Mouse (Mus musculus): ENCODE measurements around the gene Itpkc. TPM values are rescaled to one million over a fixed set of nuclear protein-coding genes. Genes with fewer than 3 reads are reported as not detected.
A peak's percentile ranks its signal among the peaks of the same experiment; 100 is the strongest.
"Not testable (repeated sequence)": the region's sequence is repeated elsewhere in the genome, so short reads cannot be mapped to it uniquely, and the experiment has no call there.

Gene Itpkc
- polyA plus RNA-seq, 1 experiment, result 6.8 TPM

DNA sequence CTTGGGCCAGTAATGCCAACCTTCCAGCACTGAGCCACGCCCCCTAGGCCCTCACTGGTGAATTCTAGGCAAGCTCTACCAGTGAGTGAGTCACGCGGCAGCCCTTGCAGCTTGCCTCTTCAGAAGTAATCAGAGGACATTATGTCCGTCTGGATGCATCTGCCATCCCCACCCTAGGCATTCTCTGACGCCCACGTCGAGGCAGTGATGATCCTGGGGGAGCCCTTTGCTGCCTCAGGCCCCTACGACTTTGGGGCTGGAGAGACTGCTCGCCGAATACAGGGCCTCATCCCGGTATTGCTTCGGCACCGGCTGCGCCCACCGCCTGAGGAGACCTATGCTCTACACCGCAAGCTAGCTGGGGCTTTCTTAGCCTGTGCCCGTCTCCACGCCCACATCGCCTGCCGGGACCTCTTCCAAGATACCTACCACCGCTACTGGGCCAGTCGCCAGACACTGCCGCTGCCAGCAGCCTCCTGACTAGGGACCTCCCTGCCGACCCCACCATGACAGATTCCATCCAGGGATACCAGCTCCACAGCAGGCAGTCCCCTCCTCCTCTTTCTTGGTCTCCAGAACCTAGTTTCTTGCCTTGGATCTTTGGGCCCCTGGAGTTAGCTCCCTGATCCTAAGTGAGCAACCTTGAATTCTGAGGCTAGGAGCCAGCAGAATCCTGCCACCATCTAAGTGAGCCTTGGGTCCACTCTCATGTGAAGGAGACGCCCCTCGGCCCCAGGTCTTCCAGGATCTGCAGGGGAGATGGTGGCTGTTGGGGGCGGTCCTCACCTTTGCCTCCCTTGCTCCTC, 28.8 kb upstream of the Itpkc start:
- TF ChIP-seq POLR2A (IDR thresholded peaks at IDR 0.05; ENCODE audit: low read depth, low read length) (no peak), CTCF (conservative IDR thresholded peaks at IDR 0.05; ENCODE audit: insufficient read depth, insufficient read length, low read depth, low read length) (no peak)
- WGBS, result 38% methylated on average over 27 of the region's 27 CpGs
- peak; percentile 59 for DNase-seq
- Histone ChIP-seq H3K36me3 (ENCODE audit: control insufficient read depth, insufficient read depth, low read length) (no peaks in the 10 kb centered on the region), H3K27me3 (replicated peaks; ENCODE audit: control insufficient read depth, insufficient read depth, low read length) (no peaks in the 10 kb centered on the region), H3K27ac (ENCODE audit: insufficient read depth, low read depth, low read length) (no peak overlapping the region), H3K4me1 (ENCODE audit: control insufficient read depth, insufficient read depth, low read length) (peaks cover 4% of the 10 kb centered on the region), H3K4me3 (ENCODE audit: insufficient read depth, low read depth, low read length) (no peak overlapping the region)

GRCm38 (mm10) chr7:27255721-27256120, 27.3 kb upstream of the Itpkc start:
- Histone ChIP-seq H3K4me1 (ENCODE audit: control insufficient read depth, insufficient read depth, low read length) (peaks cover 4% of the 10 kb centered on the region), H3K27ac (ENCODE audit: insufficient read depth, low read depth, low read length) (no peak overlapping the region), H3K4me3 (ENCODE audit: insufficient read depth, low read depth, low read length) (no peak overlapping the region), H3K27me3 (replicated peaks; ENCODE audit: control insufficient read depth, insufficient read depth, low read length) (no peaks in the 10 kb centered on the region), H3K36me3 (ENCODE audit: control insufficient read depth, insufficient read depth, low read length) (no peaks in the 10 kb centered on the region)
- peak; percentile 78 for DNase-seq
- TF ChIP-seq POLR2A (IDR thresholded peaks at IDR 0.05; ENCODE audit: low read depth, low read length) (no peak), CTCF (conservative IDR thresholded peaks at IDR 0.05; ENCODE audit: insufficient read depth, insufficient read length, low read depth, low read length) (peak; percentile 80)
- 52% methylated on average over 3 of the region's 3 CpGs for WGBS

- H3K36me3 ChIP-seq (ENCODE audit: control insufficient read depth, insufficient read depth, low read length), result no peaks in the 10 kb centered on the region
- H3K27ac ChIP-seq (ENCODE audit: insufficient read depth, low read depth, low read length), result no peak overlapping the region
- DNase-seq, result no peak
- H3K27me3 ChIP-seq (replicated peaks; ENCODE audit: control insufficient read depth, insufficient read depth, low read length), result no peaks in the 10 kb centered on the region
- no peak for TF ChIP-seq POLR2A (IDR thresholded peaks at IDR 0.05; ENCODE audit: low read depth, low read length)
- no peak for TF ChIP-seq CTCF (conservative IDR thresholded peaks at IDR 0.05; ENCODE audit: insufficient read depth, insufficient read length, low read depth, low read length)
- no peaks in the 10 kb centered on the region for H3K4me1 ChIP-seq (ENCODE audit: control insufficient read depth, insufficient read depth, low read length)
- H3K4me3 ChIP-seq (ENCODE audit: insufficient read depth, low read depth, low read length), result no peak overlapping the region
- WGBS, result 79% methylated on average over 6 of the region's 6 CpGs
Measured at GRCm38 (mm10) chr7:27251946-27252345, 23.5 kb upstream of the Itpkc start.

GRCm38 (mm10) chr7:27249928-27250327, 21.5 kb upstream of the Itpkc start:
- no peaks in the 10 kb centered on the region for H3K4me1 ChIP-seq (ENCODE audit: control insufficient read depth, insufficient read depth, low read length)
- 72% methylated on average over 5 of the region's 5 CpGs for WGBS
- H3K4me3 ChIP-seq (ENCODE audit: insufficient read depth, low read depth, low read length), result no peak overlapping the region
- no peak overlapping the region for H3K27ac ChIP-seq (ENCODE audit: insufficient read depth, low read depth, low read length)
- H3K27me3 ChIP-seq (replicated peaks; ENCODE audit: control insufficient read depth, insufficient read depth, low read length), result no peaks in the 10 kb centered on the region
- TF ChIP-seq POLR2A (IDR thresholded peaks at IDR 0.05; ENCODE audit: low read depth, low read length) (no peak), CTCF (conservative IDR thresholded peaks at IDR 0.05; ENCODE audit: insufficient read depth, insufficient read length, low read depth, low read length) (no peak)
- H3K36me3 ChIP-seq (ENCODE audit: control insufficient read depth, insufficient read depth, low read length), result no peaks in the 10 kb centered on the region
- DNase-seq, result no peak

DNA sequence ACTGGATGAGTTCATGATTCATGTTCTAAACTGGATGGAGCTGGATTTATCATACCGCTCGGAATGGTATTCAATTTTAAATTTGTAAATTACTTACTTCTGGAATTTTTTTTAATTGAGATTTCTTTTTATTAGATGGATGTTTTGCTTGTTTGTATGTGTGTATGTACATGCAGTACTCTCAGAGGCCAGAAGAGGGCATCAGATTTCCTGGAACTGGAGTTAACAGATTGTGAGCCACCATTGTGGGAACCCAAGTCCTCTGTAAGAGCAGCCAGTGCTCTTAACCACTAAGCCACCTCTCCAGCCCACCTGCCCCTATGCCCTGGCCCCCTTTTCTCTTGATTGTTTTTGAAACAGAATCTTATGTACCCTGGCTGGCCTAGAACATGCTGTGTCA, 20.7 kb upstream of the Itpkc start:
- no peaks in the 10 kb centered on the region for H3K27me3 ChIP-seq (replicated peaks; ENCODE audit: control insufficient read depth, insufficient read depth, low read length)
- DNase-seq, result peak; percentile 39
- TF ChIP-seq POLR2A (IDR thresholded peaks at IDR 0.05; ENCODE audit: low read depth, low read length) (no peak), CTCF (conservative IDR thresholded peaks at IDR 0.05; ENCODE audit: insufficient read depth, insufficient read length, low read depth, low read length) (0 out of 2 replicates have a peak, but pooled peaks have one; percentile 15)
- no peaks in the 10 kb centered on the region for H3K36me3 ChIP-seq (ENCODE audit: control insufficient read depth, insufficient read depth, low read length)
- H3K4me1 ChIP-seq (ENCODE audit: control insufficient read depth, insufficient read depth, low read length), result no peaks in the 10 kb centered on the region
- H3K4me3 ChIP-seq (ENCODE audit: insufficient read depth, low read depth, low read length), result no peak overlapping the region
- H3K27ac ChIP-seq (ENCODE audit: insufficient read depth, low read depth, low read length), result no peak overlapping the region
- over 99% methylated on average over 2 of the region's 2 CpGs for WGBS

GRCm38 (mm10) chr7:27244088-27244487, 15.6 kb upstream of the Itpkc start:
- not testable (repeated sequence) for H3K4me1 ChIP-seq (ENCODE audit: control insufficient read depth, insufficient read depth, low read length); DNase-seq; H3K36me3 ChIP-seq (ENCODE audit: control insufficient read depth, insufficient read depth, low read length); H3K27me3 ChIP-seq (replicated peaks; ENCODE audit: control insufficient read depth, insufficient read depth, low read length); H3K27ac ChIP-seq (ENCODE audit: insufficient read depth, low read depth, low read length); H3K4me3 ChIP-seq (ENCODE audit: insufficient read depth, low read depth, low read length)
- WGBS, result 85% methylated on average over 2 of the region's 2 CpGs
- 0 out of 2 replicates have a peak, but pooled peaks have one; percentile 28 for TF ChIP-seq CTCF (conservative IDR thresholded peaks at IDR 0.05; ENCODE audit: insufficient read depth, insufficient read length, low read depth, low read length)

GRCm38 (mm10) chr7:27243211-27243610, 14.8 kb upstream of the Itpkc start:
- WGBS, result 70% methylated on average over 8 of the region's 8 CpGs
- Histone ChIP-seq H3K27ac (ENCODE audit: insufficient read depth, low read depth, low read length) (no peak overlapping the region), H3K27me3 (replicated peaks; ENCODE audit: control insufficient read depth, insufficient read depth, low read length) (no peaks in the 10 kb centered on the region), H3K36me3 (ENCODE audit: control insufficient read depth, insufficient read depth, low read length) (no peaks in the 10 kb centered on the region), H3K4me1 (ENCODE audit: control insufficient read depth, insufficient read depth, low read length) (no peaks in the 10 kb centered on the region), H3K4me3 (ENCODE audit: insufficient read depth, low read depth, low read length) (no peak overlapping the region)
- TF ChIP-seq POLR2A (IDR thresholded peaks at IDR 0.05; ENCODE audit: low read depth, low read length) (no peak), CTCF (conservative IDR thresholded peaks at IDR 0.05; ENCODE audit: insufficient read depth, insufficient read length, low read depth, low read length) (no peak)
- DNase-seq, result no peak

Measured in kidney, adult 2 months (tissue).